Mouse (Mus musculus) left cerebral cortex, adult 6 months (tissue): Measurements from ENCODE around the gene Olfr726. TPM values are rescaled to one million over a fixed set of nuclear protein-coding genes. Genes with fewer than 3 reads are reported as not detected.

Experiments used
- long read RNA-seq, 2 experiments: library from polyadenylated mRNA; unstranded; transcript quantifications; one replicate each; pipeline ENCODE4 v2.0.0; 2019 to 2020
- polyA plus RNA-seq: library from polyadenylated mRNA; unstranded; fragments of <200 nt; fragmentation: Nextera tagmentation; gene quantifications from 2 replicates; pipeline ENCODE4 v1.2.3, GENCODE M21; 2021

The Olfr726 gene
- not detected in 2 replicates for polyA plus RNA-seq
- long read RNA-seq, experiment 1 = 0 reads
- long read RNA-seq, experiment 2 = 0 reads

GRCm38 (mm10) chr14:50090853-50091252 is at the start of gene Olfr726:
Gene Olfr726, minus strand, starts transcription at chr14:50090953.

DNA sequence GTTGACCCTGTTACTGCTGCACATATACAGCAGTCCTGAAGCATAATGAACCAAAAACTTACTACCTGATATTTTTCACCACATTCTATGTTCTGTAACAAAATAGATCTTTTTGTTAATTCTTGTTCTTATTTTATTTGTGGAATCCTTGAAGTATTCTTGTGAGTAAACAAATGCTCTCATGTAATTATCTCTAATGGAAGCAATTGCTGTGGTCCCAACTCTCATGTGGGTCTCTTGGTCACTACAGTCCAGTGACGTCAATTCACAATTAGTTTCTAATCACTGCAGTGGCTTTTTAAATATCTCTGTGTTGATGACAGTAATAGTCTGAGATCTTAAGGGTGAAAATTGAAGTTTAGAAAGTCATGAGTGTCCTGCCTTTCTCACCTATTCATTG is 32.1 kb upstream of the Olfr726 start, which contains the start of gene Olfr727:
Gene Olfr727, plus strand, starts transcription at position 301 of the 400 bp plus-strand sequence.

DNA sequence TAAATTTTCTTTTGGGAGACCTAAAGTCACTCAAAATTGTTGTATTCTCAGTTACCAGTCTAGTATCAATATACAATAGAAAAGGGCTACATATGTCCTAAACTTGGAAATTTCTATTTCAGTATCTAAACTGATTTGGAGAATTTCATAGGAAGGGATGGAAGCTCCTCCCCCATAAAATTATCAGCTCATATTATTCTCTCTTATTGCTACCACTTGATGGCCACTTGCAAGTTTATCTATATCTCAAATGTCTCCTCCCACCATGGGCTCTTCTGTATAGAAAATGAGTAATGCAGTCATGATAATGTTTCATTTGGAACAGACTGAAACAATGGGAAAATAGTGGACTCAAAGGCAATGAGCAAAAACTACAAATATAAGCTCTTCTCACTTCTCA is 50.5 kb downstream of the Olfr726 start, which contains the start of gene Olfr725:
Gene Olfr725, minus strand, starts transcription at position 101 of the 400 bp plus-strand sequence.

Other genes with a start within 250 kb of the Olfr726 start
- gene Olfr722, start 189.0 kb downstream of the Olfr726 start, polyA plus RNA-seq = not detected in 2 replicates
- gene Olfr723, start 159.2 kb downstream of the Olfr726 start, polyA plus RNA-seq = not detected in 2 replicates
- not detected in 2 replicates for gene Olfr724, start 127.7 kb downstream of the Olfr726 start, polyA plus RNA-seq
- not detected in 2 replicates for gene Olfr725, start 50.6 kb downstream of the Olfr726 start, polyA plus RNA-seq
- gene Olfr727, start 32.2 kb upstream of the Olfr726 start, polyA plus RNA-seq = not detected in 2 replicates
- gene Olfr728, start 51.7 kb upstream of the Olfr726 start, polyA plus RNA-seq = not detected in 2 replicates
- not detected in 2 replicates for gene Olfr729, start 62.0 kb upstream of the Olfr726 start, polyA plus RNA-seq
- not detected in 2 replicates for gene Olfr730, start 97.2 kb upstream of the Olfr726 start, polyA plus RNA-seq
- not detected in 2 replicates for gene Olfr731, start 150.9 kb upstream of the Olfr726 start, polyA plus RNA-seq
- gene Olfr732, start 193.3 kb upstream of the Olfr726 start, polyA plus RNA-seq = not detected in 2 replicates
- not detected in 2 replicates for gene Olfr733, start 210.6 kb upstream of the Olfr726 start, polyA plus RNA-seq
- not detected in 2 replicates for gene Olfr734, start 235.8 kb upstream of the Olfr726 start, polyA plus RNA-seq